Mouse (Mus musculus) MEL (cell line): ENCODE data around the gene Hpse2. TPM values are rescaled to one million over a fixed set of nuclear protein-coding genes. Genes with fewer than 3 reads are reported as not detected.

ENCODE experiments used
- DNase-seq: peaks from one replicate; pipeline ENCODE4 v3.0.0; 2011; ENCODE audit warnings: low read depth, low spot score
- H3K27ac ChIP-seq: 2 replicates; pipeline ENCODE4 v1.5.1; 2012; ENCODE audit warnings: low read depth, mild to moderate bottlenecking, control low read depth, low read length, moderate library complexity; ENCODE audit not compliant: control insufficient read depth
- H3K27me3 ChIP-seq, 2 experiments: fragments of 150-350 bp in 1 of 2; sonication (generic) in 1 of 2; 2 replicates each; pipeline ENCODE4 v1.6.1; 2012; ENCODE audit warnings: low read length in 2 of 2, mild to moderate bottlenecking in 2 of 2, improper control_type of control experiment in 1 of 2, moderate library complexity in 1 of 2; ENCODE audit not compliant: insufficient read depth in 2 of 2, control insufficient read depth in 1 of 2
- H3K36me3 ChIP-seq, 2 experiments: 2 replicates each; pipeline ENCODE4 v1.6.1; 2012 to 2014; ENCODE audit warnings: low read length in 2 of 2, improper control_type of control experiment in 1 of 2, inconsistent platforms in 1 of 2, mild to moderate bottlenecking in 1 of 2; ENCODE audit not compliant: insufficient read depth in 2 of 2, control insufficient read depth in 1 of 2
- H3K4me1 ChIP-seq, 2 experiments: fragments of 150-350 bp in 1 of 2; sonication (generic) in 1 of 2; 2 replicates each; pipeline ENCODE4 v1.6.1; 2012; ENCODE audit warnings: low read length in 2 of 2, improper control_type of control experiment in 1 of 2, mild to moderate bottlenecking in 1 of 2; ENCODE audit not compliant: insufficient read depth in 2 of 2, control insufficient read depth in 1 of 2
- H3K4me3 ChIP-seq, 2 experiments: fragments of 150-350 bp in 1 of 2; sonication (generic) in 1 of 2; 2 replicates each; pipeline ENCODE4 v1.5.1; 2012; ENCODE audit warnings: low read depth in 2 of 2, low read length in 2 of 2, mild to moderate bottlenecking in 2 of 2, moderate library complexity in 2 of 2, control low read depth in 1 of 2, improper control_type of control experiment in 1 of 2; ENCODE audit not compliant: control insufficient read depth in 1 of 2, insufficient read depth in 1 of 2
- H3K79me2 ChIP-seq: 2 replicates; pipeline ENCODE4 v1.6.1; 2012; ENCODE audit warnings: mild to moderate bottlenecking, low read length, moderate library complexity; ENCODE audit not compliant: control insufficient read depth, poor library complexity, insufficient read depth
- H3K9ac ChIP-seq: 2 replicates; pipeline ENCODE4 v1.6.1; 2012; ENCODE audit warnings: low read depth, mild to moderate bottlenecking, control low read depth, low read length, moderate library complexity; ENCODE audit not compliant: control insufficient read depth, poor library complexity, severe bottlenecking
- H3K9me3 ChIP-seq: fragments of 150-350 bp; sonication (generic); replicated peaks from 2 replicates; pipeline ENCODE4 v1.6.1; 2012; ENCODE audit warnings: mild to moderate bottlenecking, low read length, improper control_type of control experiment, moderate library complexity; ENCODE audit not compliant: insufficient read depth
- BHLHE40 ChIP-seq: IDR thresholded peaks from 2 replicates; pipeline ENCODE4 v1.6.1; 2012; ENCODE audit warnings: low read depth, mild to moderate bottlenecking, inconsistent platforms, low read length, improper control_type of control experiment, borderline replicate concordance
- CHD1 ChIP-seq: IDR thresholded peaks from 2 replicates; pipeline ENCODE4 v1.6.1; 2012; ENCODE audit warnings: low read depth, mild to moderate bottlenecking, inconsistent platforms, low read length, improper control_type of control experiment
- CTCF ChIP-seq, 3 experiments: IDR thresholded peaks in 2 of 3; conservative IDR thresholded peaks in 1 of 3; 2 replicates each; pipeline ENCODE4 v1.5.1; 2011 to 2012; ENCODE audit warnings: low read length in 3 of 3, low read depth in 2 of 3, mild to moderate bottlenecking in 2 of 3, improper control_type of control experiment in 1 of 3, inconsistent platforms in 1 of 3, mixed read lengths in 1 of 3, moderate library complexity in 1 of 3; ENCODE audit not compliant: control insufficient read depth in 1 of 3, insufficient read depth in 1 of 3, poor library complexity in 1 of 3, severe bottlenecking in 1 of 3
- GATA1 ChIP-seq: IDR thresholded peaks from 2 replicates; pipeline ENCODE4 v1.6.1; 2011; ENCODE audit warnings: low read depth, low read length, improper control_type of control experiment
- HCFC1 ChIP-seq: IDR thresholded peaks from 2 replicates; pipeline ENCODE4 v1.6.1; 2012; ENCODE audit warnings: low read depth, mild to moderate bottlenecking, inconsistent platforms, low read length, improper control_type of control experiment, moderate library complexity
- MAX ChIP-seq: IDR thresholded peaks from 2 replicates; pipeline ENCODE4 v1.6.1; 2011; ENCODE audit warnings: low read length, improper control_type of control experiment
- MAZ ChIP-seq: IDR thresholded peaks from 2 replicates; pipeline ENCODE4 v1.6.1; 2012; ENCODE audit warnings: low read depth, mild to moderate bottlenecking, inconsistent platforms, low read length, improper control_type of control experiment
- MXI1 ChIP-seq: IDR thresholded peaks from 2 replicates; pipeline ENCODE4 v1.6.1; 2011; ENCODE audit warnings: mild to moderate bottlenecking, low read depth, low read length, improper control_type of control experiment
- MYB ChIP-seq: IDR thresholded peaks from 2 replicates; pipeline ENCODE4 v1.6.1; 2011; ENCODE audit warnings: mild to moderate bottlenecking, low read depth, low read length, improper control_type of control experiment
- NELFE ChIP-seq: IDR thresholded peaks from 2 replicates; pipeline ENCODE4 v1.6.1; 2011; ENCODE audit warnings: low read depth, low read length, improper control_type of control experiment
- NRF1 ChIP-seq: IDR thresholded peaks from 2 replicates; pipeline ENCODE4 v1.6.1; 2014; ENCODE audit warnings: low read depth, mild to moderate bottlenecking, inconsistent platforms, low read length, improper control_type of control experiment, moderate library complexity; ENCODE audit not compliant: poor library complexity, insufficient read depth, severe bottlenecking
- RAD21 ChIP-seq: IDR thresholded peaks from 2 replicates; pipeline ENCODE4 v1.6.1; 2011; ENCODE audit warnings: mild to moderate bottlenecking, low read depth, low read length, improper control_type of control experiment
- SMC3 ChIP-seq: IDR thresholded peaks from 2 replicates; pipeline ENCODE4 v1.6.1; 2011; ENCODE audit warnings: low read depth, low read length, improper control_type of control experiment
- TAL1 ChIP-seq: IDR thresholded peaks from 2 replicates; pipeline ENCODE4 v1.6.1; 2012; ENCODE audit warnings: mild to moderate bottlenecking, inconsistent platforms, low read length, moderate library complexity, mixed read lengths
- ZC3H11A ChIP-seq: IDR thresholded peaks from 2 replicates; pipeline ENCODE4 v1.6.1; 2012; ENCODE audit warnings: low read depth, mild to moderate bottlenecking, inconsistent platforms, low read length, improper control_type of control experiment
- ZKSCAN1 ChIP-seq: IDR thresholded peaks from 2 replicates; pipeline ENCODE4 v1.6.1; 2012; ENCODE audit warnings: low read depth, mild to moderate bottlenecking, inconsistent platforms, low read length, improper control_type of control experiment, moderate library complexity
- polyA plus RNA-seq, 2 experiments: library from polyadenylated mRNA; stranded (reverse) in 1 of 2; unstranded in 1 of 2; fragments of >175 nt in 1 of 2; fragments of >200 nt in 1 of 2; gene quantifications; 2 replicates each; pipeline versions ENCODE4 v1.2.1 to v1.2.4; 2012; ENCODE audit warnings: low replicate concordance in 2 of 2, low read depth in 1 of 2; ENCODE audit not compliant: insufficient read length in 2 of 2, insufficient read depth in 1 of 2, missing spikeins in 1 of 2
- total RNA-seq: library from RNA; depleted of rRNA; stranded (reverse); fragments of 300-350 nt; gene quantifications from 2 replicates; pipeline ENCODE4 v1.2.3, GENCODE M21; 2012

Gene Hpse2
- total and polyA plus RNA-seq, 3 experiments: not detected

- no peaks in the 10 kb centered on the region for H3K4me1 ChIP-seq
- H3K9ac ChIP-seq: no peak overlapping the region
- no peaks in the 10 kb centered on the region for H3K79me2 ChIP-seq
- peaks cover 0 to 5% of the 10 kb centered on the region in 2 experiments for H3K27me3 ChIP-seq
- peak; percentile 15 for DNase-seq
- no peaks in the 10 kb centered on the region for H3K36me3 ChIP-seq
- no peaks in the 10 kb centered on the region for H3K9me3 ChIP-seq
- no peak overlapping the region for H3K27ac ChIP-seq
- TF ChIP-seq GATA1: no peak
- TF ChIP-seq MAX: no peak
- TF ChIP-seq SMC3: peak; percentile 45
- no peak for TF ChIP-seq HCFC1
- TF ChIP-seq NELFE: no peak
- no peak for TF ChIP-seq MYB
- TF ChIP-seq NRF1: no peak
- TF ChIP-seq ZKSCAN1: no peak
- TF ChIP-seq RAD21: peak; percentile 68
- no peak for TF ChIP-seq TAL1
- TF ChIP-seq CTCF (IDR thresholded peaks at IDR 0.05 in 2 of 3, conservative IDR thresholded peaks at IDR 0.05 in 1 of 3; ENCODE audit: control insufficient read depth in 1 of 3, insufficient read depth in 1 of 3, low read depth in 2 of 3, low read length in 3 of 3, poor library complexity in 1 of 3, severe bottlenecking in 1 of 3): peak in 2 of 3 experiments; percentile 21 to 50; a peak in 2 of 6 replicates
- no peak overlapping the region for H3K4me3 ChIP-seq
These were observed 19.0 kb upstream of the Hpse2 start for GRCm38 (mm10) chr19:43407181-43407580.

DNA sequence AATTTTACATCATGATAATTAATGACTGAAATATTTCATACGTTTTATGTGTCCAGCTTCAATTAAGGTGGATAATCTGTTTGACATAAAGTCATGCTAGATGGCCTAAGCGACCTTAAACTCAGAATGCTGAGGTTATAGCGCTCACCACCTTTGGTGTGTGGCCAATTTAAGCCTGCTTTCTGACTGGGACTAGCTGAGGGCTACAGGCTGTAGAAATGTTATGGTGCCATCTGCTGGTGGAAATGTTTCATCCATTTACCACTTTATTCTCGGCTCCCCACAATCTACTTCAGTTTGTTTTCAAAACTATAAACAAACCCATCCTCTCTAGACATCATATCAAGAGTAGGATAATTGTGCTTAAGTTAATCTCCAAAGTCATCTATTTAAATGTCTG, 8.2 kb upstream of the Hpse2 start:
- H3K79me2 ChIP-seq: no peaks in the 10 kb centered on the region
- H3K9ac ChIP-seq: no peak overlapping the region
- H3K27me3 ChIP-seq: peaks cover 5 to 18% of the 10 kb centered on the region in 2 experiments
- H3K4me3 ChIP-seq: no peak overlapping the region
- H3K9me3 ChIP-seq: no peaks in the 10 kb centered on the region
- H3K4me1 ChIP-seq: no peaks in the 10 kb centered on the region
- no peak overlapping the region for H3K27ac ChIP-seq
- DNase-seq: peak; percentile 73
- no peaks in the 10 kb centered on the region for H3K36me3 ChIP-seq
- TF ChIP-seq MXI1 (no peak), BHLHE40 (no peak), CTCF (IDR thresholded peaks at IDR 0.05 in 2 of 3, conservative IDR thresholded peaks at IDR 0.05 in 1 of 3; ENCODE audit: control insufficient read depth in 1 of 3, insufficient read depth in 1 of 3, low read depth in 2 of 3, low read length in 3 of 3, poor library complexity in 1 of 3, severe bottlenecking in 1 of 3) (peak; percentile 61 to 81 (median 63)), ZC3H11A (peak; percentile 71), MAZ (no peak), CHD1 (no peak), RAD21 (peak; percentile 87), SMC3 (peak; percentile 91)
